Mouse (Mus musculus): ENCODE measurements around the gene Gm281.

Gene Gm281

GRCm38 (mm10) chr14:13907145-13907544, 7.1 kb downstream of the Gm281 start:
- no peak for TF ChIP-seq GATA4 (IDR thresholded peaks at IDR 0.05; ENCODE audit: insufficient replicate concordance, low read length)

GRCm38 (mm10) chr14:13906461-13906860, 7.8 kb downstream of the Gm281 start:
- no peak for TF ChIP-seq GATA4 (IDR thresholded peaks at IDR 0.05; ENCODE audit: insufficient replicate concordance, low read length)

- no peak for TF ChIP-seq GATA4 (IDR thresholded peaks at IDR 0.05; ENCODE audit: insufficient replicate concordance, low read length)
These were observed 12.6 kb downstream of the Gm281 start for GRCm38 (mm10) chr14:13901611-13902067.

- no peak for TF ChIP-seq GATA4 (IDR thresholded peaks at IDR 0.05; ENCODE audit: insufficient replicate concordance, low read length)
These were observed 19.1 kb downstream of the Gm281 start for GRCm38 (mm10) chr14:13895198-13895597.

- TF ChIP-seq GATA4 (IDR thresholded peaks at IDR 0.05; ENCODE audit: insufficient replicate concordance, low read length), result no peak
These were observed 20.5 kb downstream of the Gm281 start for GRCm38 (mm10) chr14:13893748-13894147.

GRCm38 (mm10) chr14:13861416-13861815, 52.9 kb downstream of the Gm281 start:
- no peak for TF ChIP-seq GATA4 (IDR thresholded peaks at IDR 0.05; ENCODE audit: insufficient replicate concordance, low read length)

DNA sequence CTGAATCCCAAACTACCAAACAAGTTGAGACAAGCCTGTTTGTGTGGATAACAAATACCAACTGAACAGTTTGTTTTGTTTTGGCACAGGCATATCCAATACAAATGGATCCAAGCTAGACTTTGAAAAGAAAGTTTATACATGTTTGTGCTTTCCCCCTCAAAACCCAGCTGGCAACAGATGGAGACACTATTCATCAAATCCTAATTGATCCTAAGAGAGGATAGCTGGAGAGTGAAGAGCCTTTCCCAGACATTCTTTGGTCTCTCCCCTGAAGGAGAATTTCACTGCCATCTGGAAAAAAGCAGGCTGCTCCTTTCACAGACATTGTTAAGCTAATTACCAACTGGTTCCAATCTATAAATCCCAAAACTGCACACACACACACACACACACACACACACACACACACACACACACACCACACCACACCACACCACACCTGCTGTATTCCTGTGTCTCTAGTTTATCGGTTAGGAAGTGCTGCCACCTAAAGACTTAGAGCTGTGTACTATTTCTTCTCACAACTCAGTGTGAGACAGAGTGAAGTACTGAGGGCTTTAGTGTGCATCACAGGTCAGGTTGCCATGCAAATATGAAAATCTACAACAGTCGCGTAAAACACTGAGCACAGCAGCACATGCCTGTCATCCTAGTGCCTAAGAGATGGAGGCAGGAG, 101.3 kb downstream of the Gm281 start:
- no peak for TF ChIP-seq GATA4 (IDR thresholded peaks at IDR 0.05; ENCODE audit: insufficient replicate concordance, low read length)

- no peak for TF ChIP-seq GATA4 (IDR thresholded peaks at IDR 0.05; ENCODE audit: insufficient replicate concordance, low read length)
These were observed 123.8 kb downstream of the Gm281 start for GRCm38 (mm10) chr14:13790446-13790845.

DNA sequence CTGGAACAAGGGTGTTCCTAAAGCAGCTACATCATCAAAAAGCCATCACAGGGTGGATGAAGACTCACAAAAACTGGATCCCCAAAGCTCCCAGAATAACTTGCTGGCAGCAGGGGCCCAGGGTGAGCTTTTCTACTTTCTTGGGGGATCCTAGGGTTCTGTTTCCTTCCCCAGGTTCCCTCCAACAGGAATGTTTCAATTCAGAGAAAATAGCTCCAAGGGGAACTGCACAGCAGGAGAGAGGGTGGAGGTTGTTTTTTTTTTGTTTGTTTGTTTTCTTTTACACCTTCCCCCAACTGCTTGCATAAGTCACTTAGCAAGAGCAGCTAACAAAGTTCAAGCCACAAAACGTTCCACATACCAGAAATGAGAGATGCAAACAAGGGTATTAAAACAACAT, 124.3 kb downstream of the Gm281 start:
- TF ChIP-seq GATA4 (IDR thresholded peaks at IDR 0.05; ENCODE audit: insufficient replicate concordance, low read length), result no peak

DNA sequence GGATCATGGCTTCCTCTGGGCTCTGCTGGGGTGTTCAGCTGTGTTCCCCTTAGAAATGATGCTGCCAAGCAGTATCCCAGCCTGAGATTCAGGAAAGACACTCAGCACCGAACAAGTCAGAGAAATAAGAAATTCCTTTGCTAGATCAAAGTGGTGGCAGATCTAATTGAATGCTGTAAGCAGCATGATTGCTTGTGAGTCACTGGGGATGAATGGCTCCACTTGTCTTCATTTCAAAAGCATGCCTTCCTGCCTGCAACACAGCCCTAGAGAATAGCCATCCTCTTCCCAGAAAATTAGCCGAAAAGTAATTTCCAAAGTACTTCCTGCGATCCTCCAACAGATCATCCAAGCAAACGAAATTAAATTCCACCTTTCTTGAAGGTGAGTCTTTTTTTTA, 131.3 kb downstream of the Gm281 start:
- no peak for TF ChIP-seq GATA4 (IDR thresholded peaks at IDR 0.05; ENCODE audit: insufficient replicate concordance, low read length)

- no peak for TF ChIP-seq GATA4 (IDR thresholded peaks at IDR 0.05; ENCODE audit: insufficient replicate concordance, low read length)
These were observed 135.9 kb downstream of the Gm281 start for GRCm38 (mm10) chr14:13778383-13778782.

- no peak for TF ChIP-seq GATA4 (IDR thresholded peaks at IDR 0.05; ENCODE audit: insufficient replicate concordance, low read length)
These were observed 143.1 kb downstream of the Gm281 start for GRCm38 (mm10) chr14:13771163-13771562.

GRCm38 (mm10) chr14:13770686-13771085, 143.6 kb downstream of the Gm281 start:
- TF ChIP-seq GATA4 (IDR thresholded peaks at IDR 0.05; ENCODE audit: insufficient replicate concordance, low read length), result no peak
